Mouse (Mus musculus): Measurements from ENCODE around the gene Pth1r.
A peak's percentile ranks its signal among the peaks of the same experiment; 100 is the strongest.

Gene Pth1r

GRCm38 (mm10) chr9:110746961-110747360, at the start of gene Pth1r:
TSS of gene Pth1r (minus strand) at chr9:110747145.
- no peak for TF ChIP-seq GATA4 (IDR thresholded peaks at IDR 0.05; ENCODE audit: insufficient replicate concordance, low read length)

- no peak for TF ChIP-seq GATA4 (IDR thresholded peaks at IDR 0.05; ENCODE audit: insufficient replicate concordance, low read length)
Measured at GRCm38 (mm10) chr9:110790462-110790861, 43.5 kb upstream of the Pth1r start.

- no peak for TF ChIP-seq GATA4 (IDR thresholded peaks at IDR 0.05; ENCODE audit: insufficient replicate concordance, low read length)
Measured at GRCm38 (mm10) chr9:110788169-110788568, 41.2 kb upstream of the Pth1r start.

GRCm38 (mm10) chr9:110783611-110784010, 36.7 kb upstream of the Pth1r start:
- TF ChIP-seq GATA4 (IDR thresholded peaks at IDR 0.05; ENCODE audit: insufficient replicate concordance, low read length) = no peak

- no peak for TF ChIP-seq GATA4 (IDR thresholded peaks at IDR 0.05; ENCODE audit: insufficient replicate concordance, low read length)
Measured at GRCm38 (mm10) chr9:110781731-110782130, 34.8 kb upstream of the Pth1r start.

GRCm38 (mm10) chr9:110781256-110781721, 34.3 kb upstream of the Pth1r start:
- TF ChIP-seq GATA4 (IDR thresholded peaks at IDR 0.05; ENCODE audit: insufficient replicate concordance, low read length) = peak; percentile 30; the same call in 1 of the 2 replicates

GRCm38 (mm10) chr9:110779242-110779913, 32.4 kb upstream of the Pth1r start:
- TF ChIP-seq GATA4 (IDR thresholded peaks at IDR 0.05; ENCODE audit: insufficient replicate concordance, low read length) = no peak

GRCm38 (mm10) chr9:110778559-110778958, 31.6 kb upstream of the Pth1r start:
- TF ChIP-seq GATA4 (IDR thresholded peaks at IDR 0.05; ENCODE audit: insufficient replicate concordance, low read length) = no peak

- TF ChIP-seq GATA4 (IDR thresholded peaks at IDR 0.05; ENCODE audit: insufficient replicate concordance, low read length) = no peak
Measured at GRCm38 (mm10) chr9:110778100-110778499, 31.2 kb upstream of the Pth1r start.

GRCm38 (mm10) chr9:110775269-110776022, 28.5 kb upstream of the Pth1r start:
- no peak for TF ChIP-seq GATA4 (IDR thresholded peaks at IDR 0.05; ENCODE audit: insufficient replicate concordance, low read length)

- no peak for TF ChIP-seq GATA4 (IDR thresholded peaks at IDR 0.05; ENCODE audit: insufficient replicate concordance, low read length)
Measured at GRCm38 (mm10) chr9:110774403-110775268, 27.7 kb upstream of the Pth1r start.

- no peak for TF ChIP-seq GATA4 (IDR thresholded peaks at IDR 0.05; ENCODE audit: insufficient replicate concordance, low read length)
Measured at GRCm38 (mm10) chr9:110772336-110772735, 25.4 kb upstream of the Pth1r start.

GRCm38 (mm10) chr9:110763405-110763804, 16.5 kb upstream of the Pth1r start:
- no peak for TF ChIP-seq GATA4 (IDR thresholded peaks at IDR 0.05; ENCODE audit: insufficient replicate concordance, low read length)

GRCm38 (mm10) chr9:110762763-110763162, 15.8 kb upstream of the Pth1r start:
- no peak for TF ChIP-seq GATA4 (IDR thresholded peaks at IDR 0.05; ENCODE audit: insufficient replicate concordance, low read length)

GRCm38 (mm10) chr9:110760886-110761285, 13.9 kb upstream of the Pth1r start:
- TF ChIP-seq GATA4 (IDR thresholded peaks at IDR 0.05; ENCODE audit: insufficient replicate concordance, low read length) = no peak
